Mouse (Mus musculus): ENCODE results near the gene Eya4.

The Eya4 gene

DNA sequence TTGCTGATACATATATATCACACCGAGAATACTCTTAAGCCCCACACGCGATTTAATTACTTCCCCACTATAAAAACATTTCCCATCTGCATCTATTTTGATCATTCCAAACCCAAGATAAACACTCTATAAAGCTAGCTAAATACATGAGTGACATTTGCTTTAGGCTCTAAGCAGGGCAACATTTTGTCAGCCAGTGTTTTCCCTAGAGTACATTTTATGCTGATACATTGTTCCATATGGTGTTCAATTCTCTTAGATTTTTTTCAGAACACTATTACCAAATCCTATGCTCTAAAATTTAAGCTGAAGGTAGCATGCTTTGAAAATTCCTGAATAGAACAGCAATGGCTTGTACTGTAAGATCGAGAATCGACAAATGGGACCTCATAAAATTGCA is 127.2 kb downstream of the Eya4 start:
- DNase-seq: no peak

DNA sequence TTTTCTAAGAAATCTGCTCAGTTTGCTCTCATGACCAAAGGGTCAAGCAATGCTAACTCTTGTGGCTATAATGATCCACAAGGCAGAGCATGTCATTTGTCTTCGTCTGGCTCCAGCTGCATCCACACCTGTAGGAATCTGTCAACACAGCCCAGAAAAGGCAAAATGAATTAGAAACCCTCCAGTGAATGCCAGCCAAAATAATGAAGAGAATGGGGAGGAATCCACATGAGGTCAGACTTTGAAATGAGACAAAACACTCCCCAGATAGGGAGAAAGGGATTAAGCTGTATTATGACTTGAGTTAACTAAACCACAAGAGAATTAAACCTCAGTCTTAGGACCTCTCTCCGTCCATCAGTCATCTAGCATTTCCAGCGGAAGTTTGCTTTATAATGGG is 130.2 kb downstream of the Eya4 start:
- no peak for DNase-seq

DNA sequence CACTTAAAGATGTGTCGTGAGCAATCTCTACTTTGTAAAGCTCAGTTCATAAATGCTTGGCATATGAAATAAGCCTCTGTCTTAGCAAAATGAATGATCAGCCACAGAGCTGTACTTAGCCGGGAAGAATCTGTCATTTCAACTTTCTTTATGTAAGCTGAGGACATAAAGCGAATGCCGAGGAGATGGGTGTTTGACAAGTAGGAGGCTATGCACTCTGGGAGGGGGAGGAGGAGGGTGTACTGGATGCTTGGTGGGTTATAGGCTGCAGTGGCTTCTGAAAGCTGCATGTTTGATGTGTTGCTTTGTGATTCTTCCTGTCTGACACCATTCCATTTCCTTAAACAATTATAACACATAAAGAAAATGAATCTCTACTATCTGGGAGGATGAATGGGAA is 133.8 kb downstream of the Eya4 start:
- no peak for DNase-seq

DNA sequence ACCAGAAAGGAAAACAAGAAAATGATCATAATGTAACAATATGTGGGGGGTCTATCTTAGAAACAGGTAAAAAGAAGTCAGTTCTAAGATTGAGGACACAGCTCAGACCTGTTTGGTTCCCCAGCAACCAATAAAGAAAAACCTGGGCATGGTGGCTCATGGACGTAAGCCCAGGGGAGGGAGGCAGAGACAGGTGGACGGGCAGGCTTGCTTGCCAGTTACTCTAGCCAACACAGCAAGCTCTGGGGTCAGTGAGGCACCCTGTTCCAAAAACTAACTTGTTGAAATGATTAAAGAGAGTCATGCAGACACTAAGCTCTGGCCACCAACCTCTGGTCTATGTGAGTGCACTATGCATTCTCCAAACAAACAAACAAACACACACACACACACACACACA is 139.2 kb downstream of the Eya4 start:
- no peak for DNase-seq

DNA sequence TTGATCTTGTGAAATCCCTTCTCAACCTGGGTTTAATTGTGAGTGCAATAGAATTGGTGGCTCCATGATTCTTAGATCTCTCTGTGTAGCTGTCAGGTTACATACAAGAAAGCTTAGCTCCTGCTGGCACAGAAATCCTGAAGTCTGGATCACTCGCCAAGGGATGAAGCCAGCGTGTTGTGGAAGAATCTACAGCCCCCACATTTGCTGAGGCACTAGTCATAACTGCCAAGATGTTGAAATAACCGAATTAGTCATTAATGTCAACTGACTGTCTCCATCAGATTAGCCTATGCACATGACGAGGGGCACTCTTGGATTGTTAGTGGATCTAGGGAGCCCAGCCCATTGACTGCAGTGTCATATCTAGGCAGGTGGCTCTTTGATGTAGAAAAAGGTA is 146.7 kb downstream of the Eya4 start:
- peak; percentile 39 for DNase-seq

DNA sequence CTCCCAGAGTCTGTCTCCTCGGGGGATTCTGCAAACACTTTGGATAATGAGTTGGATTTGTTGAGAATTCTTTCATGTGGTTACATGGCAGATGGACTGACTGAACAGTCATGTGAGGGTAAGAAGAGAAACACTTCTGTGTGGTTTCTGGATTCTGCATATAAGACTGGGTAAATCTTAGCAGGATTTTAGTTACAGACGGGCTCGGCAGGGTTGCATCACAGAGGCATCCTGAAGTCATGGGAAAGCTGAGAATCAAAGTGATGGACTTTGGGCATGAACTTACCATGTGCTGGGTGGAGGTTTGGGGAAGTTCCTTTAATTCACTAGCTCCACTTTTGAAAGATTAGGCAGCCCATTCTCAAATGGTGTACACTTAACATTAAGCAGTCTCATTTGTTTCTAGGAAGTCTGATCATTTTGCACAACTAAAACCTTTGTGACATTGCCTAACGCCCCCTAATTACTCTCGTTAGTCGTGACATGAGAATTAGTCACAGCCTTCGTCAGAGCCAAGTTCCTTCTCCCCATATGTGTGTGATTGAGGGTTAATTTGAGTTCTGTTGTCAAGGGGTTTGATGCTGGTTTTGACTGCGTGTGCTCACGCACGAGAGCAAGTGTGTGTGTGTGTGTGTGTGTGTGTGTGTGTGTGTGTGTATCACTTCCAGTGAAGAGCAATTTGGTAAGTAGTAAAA is 147.3 kb downstream of the Eya4 start:
- DNase-seq: no peak

DNA sequence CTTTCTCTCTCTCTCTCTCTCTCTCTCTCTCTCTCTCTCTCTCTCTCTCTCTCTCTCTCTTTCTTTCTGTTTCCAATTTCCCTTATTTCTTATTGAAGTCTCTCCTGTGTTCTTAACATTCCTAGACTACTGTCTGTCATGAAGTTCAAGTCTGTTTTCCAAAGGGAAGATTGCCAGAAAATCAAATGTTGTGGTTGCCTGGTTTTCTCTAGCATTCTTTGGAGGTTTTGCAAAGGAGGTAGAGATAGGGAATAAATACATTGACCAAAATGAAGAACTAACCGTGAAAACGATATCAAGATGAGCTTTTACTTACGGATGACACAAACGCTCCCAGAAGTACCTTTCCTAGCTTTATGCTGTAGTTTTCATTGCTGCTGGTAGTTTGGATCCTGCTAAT is 148.0 kb downstream of the Eya4 start:
- no peak for DNase-seq

DNA sequence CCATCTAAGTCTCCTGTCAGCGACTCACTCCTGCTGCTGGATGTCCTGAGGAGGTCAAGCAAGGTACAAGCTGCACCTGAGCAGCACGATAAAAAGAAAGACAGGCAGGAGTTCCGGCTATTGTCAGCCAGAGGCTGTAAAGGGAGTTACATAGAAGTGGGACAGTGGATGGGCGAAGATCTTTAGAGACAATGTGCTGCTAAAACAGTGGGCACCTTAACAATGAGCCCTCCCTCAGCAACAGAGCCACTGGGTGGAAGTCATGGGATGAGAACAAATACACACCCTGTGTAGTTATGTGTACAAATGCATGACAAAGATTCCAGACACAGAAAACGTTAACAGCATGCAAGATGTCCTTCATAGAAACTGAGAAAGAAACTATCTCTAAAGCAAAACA is 152.3 kb downstream of the Eya4 start:
- no peak for DNase-seq

DNA sequence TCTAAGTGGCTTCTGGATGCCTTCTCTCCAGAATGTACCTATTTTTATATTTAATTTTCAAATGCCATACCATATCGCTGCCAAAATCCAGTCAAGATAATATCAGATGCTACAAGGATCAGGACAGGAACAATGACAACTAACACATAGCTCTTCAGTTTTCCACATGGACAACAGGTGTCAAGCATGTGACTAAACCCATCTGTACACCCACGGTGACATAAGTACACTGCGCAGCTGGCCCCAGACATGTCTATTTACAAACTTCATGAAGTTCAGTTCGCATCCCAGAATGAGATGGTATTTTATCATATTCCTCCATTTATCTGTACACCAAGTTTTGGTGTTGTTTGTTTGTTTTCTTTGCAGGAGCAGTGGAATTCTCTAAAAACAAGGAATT is 154.2 kb downstream of the Eya4 start:
- DNase-seq: no peak

DNA sequence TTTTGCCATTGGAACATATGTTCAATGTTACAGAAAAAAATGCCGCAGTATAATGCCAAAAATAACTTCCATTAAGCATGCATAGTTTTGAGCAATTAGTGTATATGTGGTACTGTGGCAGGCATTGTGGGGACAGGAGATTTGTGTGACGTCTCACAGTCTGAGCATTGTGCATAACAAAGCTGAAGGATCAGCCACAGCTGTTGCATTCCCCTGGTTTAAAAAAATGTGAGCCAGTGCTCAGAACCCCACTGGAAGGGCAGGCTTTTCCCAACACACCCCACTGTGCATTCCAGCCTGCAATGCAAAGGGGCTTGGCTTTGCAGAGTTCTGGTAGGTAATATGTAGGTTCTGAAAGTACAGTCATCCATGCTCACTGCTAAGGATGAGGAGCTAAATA is 155.2 kb downstream of the Eya4 start:
- no peak for DNase-seq

DNA sequence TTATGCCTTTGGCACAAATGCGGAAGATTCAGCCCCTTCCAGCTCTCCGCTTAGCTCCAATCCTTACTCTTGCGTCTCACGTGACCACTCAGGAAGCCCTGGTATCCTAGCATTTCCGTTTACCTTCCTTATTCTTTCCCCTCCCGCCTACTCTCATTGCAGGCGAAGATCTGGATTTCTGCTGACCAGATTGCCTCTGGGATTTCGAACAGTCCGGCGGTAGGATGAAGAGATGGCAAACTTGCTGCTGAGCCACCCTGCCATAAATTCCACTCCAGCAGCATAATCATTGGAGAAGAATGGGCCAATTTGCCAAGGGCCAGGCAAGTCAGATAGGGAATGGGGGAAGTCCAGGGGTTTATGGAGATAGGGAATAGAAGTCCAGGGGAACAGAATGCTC is 160.8 kb downstream of the Eya4 start:
- no peak for DNase-seq

DNA sequence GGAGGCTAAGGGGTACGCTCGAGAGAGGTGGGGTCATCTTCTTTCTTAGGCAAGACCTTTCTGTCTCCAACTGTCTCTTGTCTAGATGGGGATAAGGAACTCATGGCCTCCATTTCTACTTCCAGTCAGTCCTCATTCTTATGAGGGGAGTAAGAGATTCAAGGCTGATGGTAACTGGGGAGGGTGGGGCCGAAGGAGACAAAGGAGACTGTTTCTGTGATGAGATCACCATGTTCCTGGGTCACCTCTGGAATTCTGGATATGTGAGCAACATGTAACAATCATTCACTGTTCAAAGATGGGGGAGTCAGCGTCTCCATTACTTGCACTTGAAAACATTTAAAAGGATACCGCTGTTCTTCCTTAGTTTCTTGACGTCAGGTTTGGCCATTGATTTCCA is 165.2 kb downstream of the Eya4 start:
- no peak for DNase-seq

DNA sequence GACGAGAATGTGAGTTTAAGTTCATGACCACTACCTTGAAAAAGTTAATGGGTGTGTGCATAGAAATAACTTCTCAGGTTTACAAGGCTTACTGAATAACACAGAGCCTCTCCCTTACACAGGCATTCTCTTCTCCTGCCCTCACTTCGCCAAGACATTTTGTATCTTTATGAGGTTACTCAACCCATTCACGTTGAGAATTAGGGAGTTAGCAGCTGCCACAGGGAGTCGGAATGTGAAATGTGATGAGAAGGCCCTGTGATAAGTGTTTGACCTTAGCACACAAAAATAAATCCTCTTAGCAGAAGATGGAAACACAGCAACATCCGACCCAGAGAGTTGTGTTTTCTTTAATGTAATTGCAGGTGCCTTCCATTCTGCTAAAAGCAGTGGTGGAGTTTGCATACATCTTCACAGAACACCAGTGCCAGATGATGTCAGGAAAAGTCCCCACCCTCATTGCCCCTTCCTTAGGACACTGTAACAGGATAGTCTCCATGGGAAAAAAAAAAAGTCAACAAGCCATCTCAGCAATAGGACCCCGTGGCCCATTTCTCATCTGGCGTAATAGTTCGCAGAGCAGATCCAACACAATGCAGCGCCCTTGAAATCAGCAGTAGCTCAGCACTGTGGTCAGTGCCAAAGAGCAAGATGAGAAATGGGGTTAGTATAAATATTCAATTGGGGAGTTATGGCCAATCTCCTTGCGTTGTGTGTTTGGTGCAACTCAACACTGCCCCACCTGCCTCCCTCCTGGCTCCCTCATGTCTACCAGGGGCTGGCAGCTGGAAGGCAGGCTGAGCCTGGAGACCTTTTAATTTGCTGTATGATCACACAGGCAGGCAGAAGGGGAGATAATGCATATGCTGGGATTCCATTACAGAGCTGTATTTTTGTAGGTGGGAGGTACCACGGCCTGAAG is 168.8 kb downstream of the Eya4 start:
- DNase-seq: no peak

DNA sequence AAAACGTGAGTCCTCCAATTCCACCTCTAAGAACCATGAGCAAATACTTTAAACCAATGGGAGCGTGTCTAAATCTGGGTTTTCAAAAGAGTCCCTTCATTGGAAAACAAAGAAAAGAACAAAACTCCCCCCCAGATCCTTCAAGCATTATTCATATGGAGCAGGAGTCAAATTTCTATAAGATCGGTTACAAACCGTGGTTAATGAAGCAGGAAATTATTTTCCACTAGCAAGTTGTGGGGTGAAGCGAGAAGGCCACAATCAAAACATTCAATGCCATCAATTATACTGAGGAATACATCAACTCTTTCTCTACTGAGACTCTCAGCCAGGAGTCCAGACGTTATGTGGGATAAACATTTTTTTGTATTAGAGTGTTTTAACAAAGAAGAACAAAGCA is 171.3 kb downstream of the Eya4 start:
- DNase-seq: no peak

DNA sequence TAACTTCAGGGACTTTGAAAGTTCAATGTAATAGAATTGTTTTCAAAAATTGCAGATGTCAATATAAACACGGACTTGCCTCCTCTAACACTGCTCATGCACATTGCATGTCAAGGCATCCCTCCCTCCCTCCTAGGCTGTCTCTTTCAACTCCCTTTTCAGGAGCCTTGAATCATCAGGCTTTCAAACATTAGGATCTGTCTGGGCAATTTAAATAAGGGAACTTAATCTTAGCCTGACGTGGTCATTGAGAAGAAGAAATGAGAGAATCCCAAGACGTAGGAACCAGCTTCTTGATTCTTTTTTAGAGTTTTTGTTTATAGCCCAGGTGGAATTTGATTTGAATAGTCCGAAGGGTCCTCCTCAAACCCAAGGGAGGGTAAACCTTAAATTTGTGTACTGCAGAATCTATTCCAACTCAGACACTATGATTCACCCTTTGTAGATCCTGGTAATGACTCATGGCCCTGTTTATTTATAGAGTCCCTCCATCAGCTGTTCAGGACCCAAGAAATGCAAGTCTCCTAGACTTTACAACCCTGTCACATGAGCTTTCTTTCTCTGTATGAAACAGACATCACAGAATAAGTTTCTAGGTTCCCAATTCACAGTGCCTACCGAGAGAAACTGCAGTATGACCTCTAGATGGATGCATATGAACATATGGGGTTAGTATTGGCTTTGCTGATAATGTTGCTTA is 173.1 kb downstream of the Eya4 start:
- DNase-seq: no peak

DNA sequence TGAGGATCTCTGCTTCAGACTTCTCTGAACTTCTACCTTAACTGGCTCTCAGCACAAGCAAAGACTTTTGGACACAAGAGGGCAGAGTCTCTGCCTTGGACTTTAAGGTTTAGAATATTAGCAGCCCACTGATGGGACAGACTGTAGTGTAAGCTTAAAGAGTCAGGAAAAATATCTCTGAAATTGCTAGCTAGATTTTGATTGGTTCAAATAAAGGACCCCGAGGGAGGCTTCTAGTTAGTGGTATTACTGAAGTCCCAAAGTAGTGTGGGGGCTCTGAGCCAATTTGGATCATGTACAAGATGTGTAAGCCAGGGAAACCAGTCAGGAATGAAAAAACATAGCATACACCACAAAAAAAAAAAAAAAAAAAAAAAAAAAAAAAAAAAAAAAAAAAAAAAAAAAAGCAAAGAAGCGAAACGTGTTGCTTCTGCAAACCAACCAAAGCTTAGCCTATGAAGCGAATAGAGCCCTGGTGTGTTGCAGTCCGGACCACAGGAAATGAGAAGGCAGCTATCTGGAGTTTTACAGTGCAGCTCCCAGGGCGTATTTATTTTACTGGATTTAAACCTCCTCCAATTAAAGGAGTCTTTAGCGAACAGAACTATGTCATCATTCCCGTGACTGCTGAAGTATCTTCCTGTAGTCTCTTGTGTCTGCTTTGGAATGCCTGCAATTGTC is 173.8 kb downstream of the Eya4 start:
- DNase-seq: no peak

DNA sequence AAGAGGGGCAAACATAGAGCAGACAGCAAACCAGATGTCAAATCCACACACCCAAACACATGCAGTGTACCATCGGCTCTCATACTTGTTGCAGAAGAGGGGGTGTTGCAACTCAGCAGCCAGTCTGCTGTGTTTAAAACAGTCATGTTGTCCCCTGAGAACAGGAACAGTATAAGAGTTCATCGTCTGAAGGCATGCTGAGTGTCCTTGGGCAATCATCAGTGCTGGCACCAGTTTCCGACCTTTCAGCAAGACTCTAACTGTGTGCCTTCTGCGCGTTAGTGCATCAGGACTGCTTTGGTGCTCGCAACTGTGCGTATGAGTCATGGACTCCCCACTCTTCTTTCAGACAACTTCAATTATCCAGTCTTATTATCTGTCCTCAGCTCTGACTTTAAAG is 179.0 kb downstream of the Eya4 start:
- DNase-seq: no peak

DNA sequence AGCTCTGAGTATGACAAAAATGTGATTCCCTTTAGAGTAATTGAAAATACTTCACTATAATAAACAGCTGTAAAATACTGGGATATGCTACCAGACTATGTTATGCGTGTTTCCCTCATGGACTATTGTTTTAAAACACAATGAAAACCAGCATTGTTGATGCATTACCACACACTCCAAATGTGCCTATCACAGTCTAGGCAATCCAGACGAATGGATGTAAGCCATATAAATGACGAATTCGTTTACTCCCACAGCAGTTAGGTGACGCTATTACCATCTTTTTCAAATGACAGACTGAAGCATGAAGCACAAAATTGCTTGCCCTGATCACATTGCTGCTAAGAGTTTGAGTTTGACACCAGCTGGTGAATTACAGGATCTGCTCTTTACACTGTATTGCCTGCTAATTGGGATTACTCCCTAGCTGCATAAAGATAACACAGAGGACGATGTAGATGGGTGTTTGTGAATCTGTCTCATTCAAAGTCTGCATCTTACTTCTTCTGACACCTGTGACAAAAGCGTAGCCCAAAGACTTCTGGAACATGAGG is 185.4 kb downstream of the Eya4 start:
- no peak for DNase-seq

DNA sequence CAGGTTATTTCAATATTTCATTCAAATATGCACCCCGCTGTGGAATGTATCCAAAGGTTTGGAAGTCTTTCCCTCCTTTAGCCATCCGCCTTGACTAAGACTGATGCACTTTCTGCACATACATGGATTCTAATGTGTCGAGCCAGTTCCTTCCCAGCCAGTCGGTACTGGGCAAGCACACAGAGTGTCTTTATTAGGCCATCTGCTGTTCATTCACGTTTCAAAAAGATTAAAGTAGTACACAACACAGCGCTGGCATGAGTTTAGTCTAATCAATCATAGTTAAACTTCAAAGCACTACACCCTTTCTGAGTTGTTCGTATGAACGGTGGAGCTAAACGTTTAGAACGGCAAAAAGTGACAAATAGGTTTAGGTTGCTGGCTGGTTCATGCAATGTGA is 190.7 kb downstream of the Eya4 start:
- no peak for DNase-seq

DNA sequence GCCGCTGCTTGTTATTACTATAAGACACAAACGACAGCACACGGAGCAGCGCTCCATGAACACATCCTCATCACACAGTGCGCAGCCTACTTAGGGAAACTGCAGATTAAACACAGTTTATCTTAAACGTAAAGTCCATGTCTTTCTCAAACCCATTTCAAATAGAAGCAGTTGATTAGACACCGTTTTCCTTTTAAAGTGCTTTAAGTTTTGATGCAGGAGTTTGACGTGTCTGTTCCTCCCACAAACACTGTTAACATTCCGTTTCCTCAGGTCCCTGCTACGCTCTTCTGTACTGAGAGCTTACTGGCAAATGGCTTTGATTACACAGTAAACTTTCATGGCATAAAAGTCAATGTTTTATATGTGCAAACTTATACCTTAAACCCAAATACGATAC is 191.4 kb downstream of the Eya4 start:
- no peak for DNase-seq

DNA sequence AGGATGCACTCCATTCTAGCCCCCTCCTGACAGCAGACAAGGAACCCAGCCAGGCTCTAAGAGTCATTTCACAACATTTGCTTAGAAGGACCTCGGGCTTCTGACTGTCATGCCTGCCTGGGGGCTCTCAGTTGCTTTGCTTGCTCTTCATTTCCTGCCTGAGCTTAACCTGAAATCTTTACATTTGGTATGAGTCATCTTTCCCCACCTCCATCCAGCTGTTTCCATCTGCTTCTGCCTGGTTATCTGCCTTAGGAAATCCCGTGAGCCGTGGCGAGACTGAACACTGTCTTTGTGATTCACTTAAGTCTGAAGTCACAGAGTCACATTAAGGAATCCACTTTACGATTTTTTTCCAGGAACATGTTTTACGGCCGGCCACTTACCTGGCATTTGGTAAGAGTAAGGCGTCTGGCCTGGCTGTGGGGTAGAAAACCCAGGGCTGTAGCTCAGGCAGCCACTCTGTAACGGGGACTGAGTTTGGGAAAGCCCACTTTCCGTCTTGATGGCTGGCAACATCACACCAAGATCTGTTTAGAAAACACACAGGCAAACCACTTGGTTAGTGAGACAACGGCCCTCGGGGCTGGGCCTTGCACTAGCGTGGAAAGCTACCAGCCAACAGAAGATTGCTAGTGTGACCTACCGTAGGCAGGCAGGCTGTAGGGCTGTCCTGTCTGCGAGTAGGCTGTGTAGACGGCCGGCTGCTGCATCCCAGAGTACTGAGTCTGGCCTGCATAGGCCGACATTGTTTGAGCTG is 193.5 kb downstream of the Eya4 start:
- DNase-seq: no peak

DNA sequence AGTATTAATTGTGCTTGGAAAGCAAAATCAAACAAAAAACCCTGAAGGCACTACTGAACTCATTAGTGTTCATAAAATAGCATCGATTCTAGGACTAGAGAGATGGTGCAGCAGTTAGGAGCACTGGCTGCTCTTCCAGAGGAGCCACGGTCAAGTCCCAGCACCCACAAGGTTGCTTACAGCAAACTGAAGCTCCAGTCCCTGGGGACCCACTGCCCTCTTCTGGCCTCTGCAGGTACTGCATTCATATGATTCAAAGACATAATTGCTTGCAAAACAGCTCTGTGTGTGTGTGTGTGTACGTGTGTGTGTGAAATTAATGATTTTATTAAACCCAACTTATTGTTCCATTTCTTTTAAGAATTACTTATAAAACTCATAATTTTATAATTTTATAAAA is 200.2 kb downstream of the Eya4 start:
- DNase-seq: no peak

Data from layer of hippocampus, adult 9-11 months (tissue).